8 mouse cellular contexts compared by ENCODE assay signal in the genomic region with DNA sequence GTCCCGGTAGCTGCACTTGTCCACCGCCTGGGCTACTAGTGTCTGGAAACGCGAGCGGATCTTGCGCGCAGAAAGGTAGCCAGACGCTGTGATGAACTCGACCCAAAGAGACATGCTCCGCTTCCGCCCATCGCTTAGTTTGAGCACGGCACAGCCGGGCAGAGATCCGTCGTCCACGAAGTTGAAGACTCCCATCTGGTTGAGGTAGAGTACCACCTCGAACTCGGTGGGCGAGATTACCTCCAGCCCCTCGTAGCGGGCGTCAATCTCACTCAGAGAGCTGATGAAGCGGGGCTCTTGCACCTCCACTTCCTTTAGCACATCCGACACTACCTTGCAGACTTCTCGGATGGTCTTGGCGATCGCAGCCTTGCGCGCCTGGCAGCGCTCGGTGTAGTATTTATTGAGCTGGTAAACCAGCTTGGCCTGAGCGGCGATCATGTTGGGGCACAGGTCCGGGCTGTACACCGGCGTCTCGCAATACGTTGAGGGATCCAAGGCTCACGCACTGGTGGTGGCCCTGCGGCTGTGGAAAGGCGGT. TPM values are rescaled to one million over a fixed set of nuclear protein-coding genes. Genes with fewer than 3 reads are reported as not detected.
DNase-seq lines count a peak whose midpoint lies in the region; ATAC-seq and TF ChIP-seq lines count a peak whose summit lies in the region.

No protein-coding gene starts in this region.

- no peak overlapping the region for H3K27ac ChIP-seq in layer of hippocampus, adult 2 months
- no peak overlapping the region for H3K27ac ChIP-seq in bone marrow macrophage, adult 2 months (ENCODE audit: insufficient read depth, low read depth, low read length)
- no peak overlapping the region for H3K27ac ChIP-seq in forebrain, embryonic 13.5 days
- peak overlapping the region; percentile 100 for H3K27ac ChIP-seq in limb, embryonic 11.5 days (replicated peaks; ENCODE audit: low read depth, low read length)
- peak overlapping the region; percentile 89 for H3K27ac ChIP-seq in neural tube, embryonic 11.5 days (ENCODE audit: low read depth, low read length)

- peaks cover 82% of the 10 kb centered on the region for H3K27me3 ChIP-seq in forebrain, embryonic 13.5 days
- no peaks in the 10 kb centered on the region for H3K27me3 ChIP-seq in limb, embryonic 11.5 days (ENCODE audit: control insufficient read depth, insufficient read depth, low read length)
- peaks cover 34% of the 10 kb centered on the region for H3K27me3 ChIP-seq in neural tube, embryonic 11.5 days (ENCODE audit: control insufficient read depth, insufficient read depth, low read length)

- H3K9ac ChIP-seq in forebrain, embryonic 13.5 days: 0 out of 2 replicates have a peak overlapping the region, but pooled peaks have one; percentile 24
- peak overlapping the region; percentile 100 for H3K9ac ChIP-seq in limb, embryonic 11.5 days (ENCODE audit: low read length)
- peak overlapping the region; percentile 73 for H3K9ac ChIP-seq in neural tube, embryonic 11.5 days (ENCODE audit: low read length)

- H3K4me2 ChIP-seq in forebrain, embryonic 13.5 days: peak overlapping the region; percentile 58
- peak overlapping the region; percentile 59 for H3K4me2 ChIP-seq in limb, embryonic 11.5 days (ENCODE audit: low read depth, severe bottlenecking)
- H3K4me2 ChIP-seq in neural tube, embryonic 11.5 days (ENCODE audit: low read depth): peak overlapping the region; percentile 73

- TF ChIP-seq POLR2A in bone marrow macrophage, adult 2 months (IDR thresholded peaks at IDR 0.05; ENCODE audit: borderline replicate concordance, low read depth, low read length): no peak

- no peaks in the 10 kb centered on the region for H3K36me3 ChIP-seq in forebrain, embryonic 13.5 days (ENCODE audit: poor library complexity, severe bottlenecking)
- H3K36me3 ChIP-seq in limb, embryonic 11.5 days (ENCODE audit: control insufficient read depth, insufficient read depth, low read length): no peaks in the 10 kb centered on the region; the same call in 1 of the 2 replicates
- H3K36me3 ChIP-seq in neural tube, embryonic 11.5 days (ENCODE audit: control insufficient read depth, insufficient read depth, low read length): no peaks in the 10 kb centered on the region

- TF ChIP-seq CTCF in layer of hippocampus, adult 2 months (conservative IDR thresholded peaks at IDR 0.05): no peak
- no peak for TF ChIP-seq CTCF in bone marrow macrophage, adult 2 months (IDR thresholded peaks at IDR 0.05; ENCODE audit: low read depth, low read length)

- H3K4me3 ChIP-seq in layer of hippocampus, adult 2 months: peak overlapping the region; percentile 54
- H3K4me3 ChIP-seq in bone marrow macrophage, adult 2 months (ENCODE audit: insufficient read depth, low read length): peak overlapping the region; percentile 56
- H3K4me3 ChIP-seq in forebrain, embryonic 13.5 days: peak overlapping the region; percentile 37
- peak overlapping the region; percentile 77 for H3K4me3 ChIP-seq in limb, embryonic 11.5 days (ENCODE audit: low read depth, low read length)
- H3K4me3 ChIP-seq in neural tube, embryonic 11.5 days (ENCODE audit: low read depth, low read length): peak overlapping the region; percentile 50

- DNase-seq in layer of hippocampus, adult 2 months (ENCODE audit: low spot score in 2 of 2): no peak
- no peak for DNase-seq in layer of hippocampus, postnatal 36 days
- DNase-seq in limb, embryonic 11.5 days (ENCODE audit: low spot score): peak; percentile 76
- DNase-seq in neural tube, embryonic 11.5 days (ENCODE audit: low spot score): peak; percentile 63
- no peak for DNase-seq in ovary, adult 18-20 months (ENCODE audit: low spot score)
- DNase-seq in layer of hippocampus, adult 9-11 months: no peak

- H3K4me1 ChIP-seq in bone marrow macrophage, adult 2 months (ENCODE audit: control insufficient read depth, insufficient read depth, low read length): peaks cover 3% of the 10 kb centered on the region; the same call in 1 of the 2 replicates
- peaks cover 21% of the 10 kb centered on the region for H3K4me1 ChIP-seq in forebrain, embryonic 13.5 days
- peaks cover 8% of the 10 kb centered on the region; the same call in 1 of the 2 replicates for H3K4me1 ChIP-seq in limb, embryonic 11.5 days (ENCODE audit: control insufficient read depth, insufficient read depth, low read length)
- peaks cover 15% of the 10 kb centered on the region for H3K4me1 ChIP-seq in neural tube, embryonic 11.5 days (ENCODE audit: control insufficient read depth, insufficient read depth, low read length)

- peak; percentile 38 for ATAC-seq in forebrain, embryonic 13.5 days
- no peak for ATAC-seq in limb, embryonic 11.5 days (ENCODE audit: insufficient number of reproducible peaks, low FRiP score, low TSS enrichment, low read depth)
- 0 out of 2 replicates have a peak, but pooled peaks have one; percentile 10 for ATAC-seq in neural tube, embryonic 11.5 days (ENCODE audit: insufficient read depth, low FRiP score, low TSS enrichment)

- under 1% methylated on average over 42 of the region's 42 CpGs for WGBS in forebrain, embryonic 13.5 days
- WGBS in limb, embryonic 11.5 days: under 1% methylated on average over 42 of the region's 42 CpGs
- WGBS in neural tube, embryonic 11.5 days: under 1% methylated on average over 42 of the region's 42 CpGs

- no peaks in the 10 kb centered on the region for H3K9me3 ChIP-seq in forebrain, embryonic 13.5 days (replicated peaks)
- H3K9me3 ChIP-seq in limb, embryonic 11.5 days (ENCODE audit: control insufficient read depth, low read length): no peaks in the 10 kb centered on the region
- H3K9me3 ChIP-seq in neural tube, embryonic 11.5 days (ENCODE audit: control insufficient read depth, low read length): no peaks in the 10 kb centered on the region

RNA-seq across cellular contexts. Expression of gene Mab21l2, which starts 1.1 kb away (rescaled TPM):
- not detected for total RNA-seq in layer of hippocampus, adult 2 months (2021)
- total RNA-seq in layer of hippocampus, postnatal 36 days (2021): not detected
- not detected in 2 replicates for polyA plus RNA-seq in bone marrow macrophage, adult 2 months (2012; ENCODE audit: insufficient read depth, insufficient read length, missing spikeins)
- 4.6 and 6.7 TPM in 2 replicates for polyA plus RNA-seq in forebrain, embryonic 13.5 days (2015; fragmentation: Nextera tagmentation; extraction: Ambion mirVana)
- polyA plus RNA-seq in limb, embryonic 11.5 days (2014; fragmentation: Nextera tagmentation; extraction: Ambion mirVana): 228 and 244 TPM in 2 replicates
- polyA plus RNA-seq in neural tube, embryonic 11.5 days (2014; fragmentation: Nextera tagmentation; extraction: Ambion mirVana): 93.4 and 98.3 TPM in 2 replicates

Comparison
In these comparisons a context has a peak if more than half of its experiments do, and no peak if none do; other contexts are left out.
1. DNase-seq: peak in limb, embryonic 11.5 days (single experiment) and neural tube, embryonic 11.5 days (single experiment); none in layer of hippocampus, adult 2 months (0 of 2), layer of hippocampus, postnatal 36 days (0 of 2), ovary, adult 18-20 months (single experiment) and layer of hippocampus, adult 9-11 months (single experiment).
2. H3K27ac ChIP-seq: peak in limb, embryonic 11.5 days (single experiment) and neural tube, embryonic 11.5 days (single experiment); none in layer of hippocampus, adult 2 months (single experiment), bone marrow macrophage, adult 2 months (single experiment) and forebrain, embryonic 13.5 days (single experiment).
3. H3K9ac ChIP-seq: peak in every context shown above with its lines; median percentile 100 in limb, embryonic 11.5 days; 73 in neural tube, embryonic 11.5 days; 24 in forebrain, embryonic 13.5 days.
4. RNA of gene Mab21l2, which starts 1.1 kb away (polyA plus RNA-seq): 228 to 244 TPM in limb, embryonic 11.5 days and 93.4 to 98.3 TPM in neural tube, embryonic 11.5 days; 4.6 to 6.7 TPM in forebrain, embryonic 13.5 days and not detected in bone marrow macrophage, adult 2 months; every median in the first group is over 10 times any median in the second.
5. Peak in every context shown above with its lines, with median percentiles within 50 percentile points of each other: H3K4me3 ChIP-seq and H3K4me2 ChIP-seq.